Mouse (Mus musculus) left cerebral cortex, adult 8-10 months (tissue): ENCODE measurements at regions not wholly inside any gene's neighbourhood (a gene's known extent, or its start where the extent isn't known, plus 50 kb on each side); places are given as distances from the start of the nearest gene placed in this dataset.

Source experiments
- DNase-seq, 2 experiments: peaks; one replicate each; pipeline ENCODE4 v3.0.0; 2022; ENCODE audit warnings: low spot score in 2 of 2

DNA sequence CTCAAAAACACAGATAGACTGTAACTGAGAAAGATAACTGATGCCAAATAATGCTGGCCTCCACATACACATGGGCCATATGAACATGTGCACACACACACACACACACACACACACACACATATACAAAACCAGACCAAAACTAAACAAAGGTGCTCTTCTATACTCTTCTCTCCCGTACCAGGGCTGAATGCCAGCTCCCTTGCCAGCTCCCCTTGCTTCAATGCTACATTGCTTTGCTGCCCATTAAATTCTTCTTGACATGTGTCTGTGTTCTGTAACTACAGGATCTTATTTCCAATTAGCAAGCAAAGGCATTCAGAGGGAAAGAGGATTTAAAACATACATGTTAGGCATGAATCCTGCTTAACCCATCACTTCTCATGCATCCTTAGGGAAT is 74.3 kb upstream of the Chrm2 start:
- no peak for DNase-seq
